Mouse (Mus musculus): ENCODE measurements around the gene Sox15. TPM values are rescaled to one million over a fixed set of nuclear protein-coding genes. Genes with fewer than 3 reads are reported as not detected.

Sox15 gene
- polyA plus RNA-seq, 1 experiment from 2014 or later: not detected

- no peak overlapping the region; the same call in 1 of the 2 replicates for H3K27ac ChIP-seq (ENCODE audit: poor library complexity, severe bottlenecking)
- H3K27me3 ChIP-seq (replicated peaks): no peaks in the 10 kb centered on the region
- H3K36me3 ChIP-seq: peaks cover 53% of the 10 kb centered on the region
- H3K4me2 ChIP-seq: no peak overlapping the region
- H3K9ac ChIP-seq: 0 out of 2 replicates have a peak overlapping the region, but pooled peaks have one; percentile 2
- peaks cover 21% of the 10 kb centered on the region for H3K4me1 ChIP-seq (replicated peaks)
- no peaks in the 10 kb centered on the region for H3K9me3 ChIP-seq (replicated peaks)
- 82% methylated on average over 6 of the region's 6 CpGs for WGBS
- H3K4me3 ChIP-seq: no peak overlapping the region
- ATAC-seq (ENCODE audit: insufficient number of reproducible peaks, low FRiP score): no peak
Measured at GRCm38 (mm10) chr11:69663795-69664194, 8.7 kb downstream of the Sox15 start.

DNA sequence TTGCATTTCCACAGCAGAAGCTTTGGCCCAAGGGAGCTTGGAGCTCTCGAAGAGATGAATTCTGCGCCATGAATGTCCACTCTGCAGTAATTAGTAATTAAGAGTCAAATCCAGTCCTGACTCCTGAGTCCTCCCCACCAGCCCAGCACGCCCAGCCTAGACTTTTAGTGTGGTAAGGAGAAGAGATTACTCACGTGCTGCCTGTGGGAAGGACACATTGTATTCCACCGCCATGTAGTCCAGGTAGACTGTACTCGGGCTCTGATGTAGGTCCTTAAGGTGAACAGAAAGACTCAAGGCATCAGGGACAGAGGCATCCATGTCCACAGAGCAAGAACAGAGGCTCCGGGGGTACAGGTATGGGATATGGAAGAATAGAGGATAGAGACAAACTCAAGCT lies 9.7 kb downstream of the Sox15 start:
- H3K4me2 ChIP-seq: no peak overlapping the region
- H3K9ac ChIP-seq: no peak overlapping the region
- peaks cover 58% of the 10 kb centered on the region for H3K36me3 ChIP-seq
- H3K27me3 ChIP-seq (replicated peaks): no peaks in the 10 kb centered on the region
- H3K27ac ChIP-seq (ENCODE audit: poor library complexity, severe bottlenecking): no peak overlapping the region
- H3K4me1 ChIP-seq (replicated peaks): peaks cover 32% of the 10 kb centered on the region
- no peak for ATAC-seq (ENCODE audit: insufficient number of reproducible peaks, low FRiP score)
- H3K9me3 ChIP-seq (replicated peaks): no peaks in the 10 kb centered on the region
- H3K4me3 ChIP-seq: no peak overlapping the region
- WGBS: 86% methylated on average over 7 of the region's 7 CpGs

- H3K4me2 ChIP-seq: no peak overlapping the region
- H3K9me3 ChIP-seq (replicated peaks): no peaks in the 10 kb centered on the region
- no peak overlapping the region for H3K4me3 ChIP-seq
- H3K27ac ChIP-seq (ENCODE audit: poor library complexity, severe bottlenecking): 0 out of 2 replicates have a peak overlapping the region, but pooled peaks have one; percentile 7
- no peak for ATAC-seq (ENCODE audit: insufficient number of reproducible peaks, low FRiP score)
- WGBS: 76% methylated on average over 9 of the region's 9 CpGs
- H3K27me3 ChIP-seq (replicated peaks): no peaks in the 10 kb centered on the region
- H3K36me3 ChIP-seq: peaks cover 65% of the 10 kb centered on the region
- peaks cover 37% of the 10 kb centered on the region for H3K4me1 ChIP-seq (replicated peaks)
- no peak overlapping the region for H3K9ac ChIP-seq
Measured at GRCm38 (mm10) chr11:69665457-69665960, 10.4 kb downstream of the Sox15 start.

- 31% methylated on average over 7 of the region's 7 CpGs for WGBS
- 0 out of 2 replicates have a peak within 1 kb of the TSS, but pooled peaks have one; percentile 7 for H3K27ac ChIP-seq (ENCODE audit: poor library complexity, severe bottlenecking)
- no peaks in the 10 kb centered on the region for H3K9me3 ChIP-seq (replicated peaks)
- H3K27me3 ChIP-seq (replicated peaks): no peaks in the 10 kb centered on the region
- no peak for ATAC-seq (ENCODE audit: insufficient number of reproducible peaks, low FRiP score)
- H3K36me3 ChIP-seq: peaks cover 70% of the 10 kb centered on the region
- H3K4me1 ChIP-seq (replicated peaks): peaks cover 37% of the 10 kb centered on the region
- H3K9ac ChIP-seq: no peak within 1 kb of the TSS
- H3K4me2 ChIP-seq: no peak within 1 kb of the TSS
- no peak within 1 kb of the TSS for H3K4me3 ChIP-seq
Measured at GRCm38 (mm10) chr11:69665961-69666664, 11.0 kb downstream of the Sox15 start, which contains the start of gene Cd68. Gene Cd68, minus strand, starts transcription at chr11:69666153.

DNA sequence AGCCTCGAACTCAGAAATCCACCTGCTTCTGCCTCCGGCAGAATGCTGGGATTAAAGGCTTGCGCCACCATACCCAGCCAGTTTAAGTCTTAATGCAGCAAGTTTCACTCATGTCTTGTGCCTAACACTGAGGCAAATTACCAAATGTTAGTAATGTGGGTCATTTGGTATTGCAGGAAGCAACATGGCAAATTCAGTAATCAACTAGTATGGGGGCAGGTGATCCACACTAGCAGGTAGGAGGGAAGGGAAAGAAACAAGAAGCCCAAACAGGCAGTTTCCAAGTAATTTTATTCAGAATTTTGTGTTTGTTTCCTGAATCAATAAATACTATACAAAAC lies 11.5 kb downstream of the Sox15 start:
- peaks cover 70% of the 10 kb centered on the region for H3K36me3 ChIP-seq
- H3K27me3 ChIP-seq (replicated peaks): no peaks in the 10 kb centered on the region
- peaks cover 32% of the 10 kb centered on the region for H3K4me1 ChIP-seq (replicated peaks)
- no peak for ATAC-seq (ENCODE audit: insufficient number of reproducible peaks, low FRiP score)
- H3K9me3 ChIP-seq (replicated peaks): no peaks in the 10 kb centered on the region
- H3K4me2 ChIP-seq: no peak overlapping the region
- 85% methylated on average over 3 of the region's 3 CpGs for WGBS
- H3K27ac ChIP-seq (ENCODE audit: poor library complexity, severe bottlenecking): no peak overlapping the region
- no peak overlapping the region for H3K4me3 ChIP-seq
- no peak overlapping the region for H3K9ac ChIP-seq

GRCm38 (mm10) chr11:69670786-69671725 lies 15.9 kb downstream of the Sox15 start:
- H3K4me1 ChIP-seq (replicated peaks): peaks cover 25% of the 10 kb centered on the region
- H3K9me3 ChIP-seq (replicated peaks): no peaks in the 10 kb centered on the region
- H3K4me2 ChIP-seq: peak overlapping the region; percentile 100
- peak overlapping the region; percentile 98 for H3K4me3 ChIP-seq
- H3K9ac ChIP-seq: peak overlapping the region; percentile 100
- WGBS: 1% methylated on average over 61 of the region's 61 CpGs
- no peaks in the 10 kb centered on the region for H3K27me3 ChIP-seq (replicated peaks)
- H3K27ac ChIP-seq (ENCODE audit: poor library complexity, severe bottlenecking): peak overlapping the region; percentile 98
- peaks cover 79% of the 10 kb centered on the region for H3K36me3 ChIP-seq
- ATAC-seq (ENCODE audit: insufficient number of reproducible peaks, low FRiP score): peak; percentile 85

DNA sequence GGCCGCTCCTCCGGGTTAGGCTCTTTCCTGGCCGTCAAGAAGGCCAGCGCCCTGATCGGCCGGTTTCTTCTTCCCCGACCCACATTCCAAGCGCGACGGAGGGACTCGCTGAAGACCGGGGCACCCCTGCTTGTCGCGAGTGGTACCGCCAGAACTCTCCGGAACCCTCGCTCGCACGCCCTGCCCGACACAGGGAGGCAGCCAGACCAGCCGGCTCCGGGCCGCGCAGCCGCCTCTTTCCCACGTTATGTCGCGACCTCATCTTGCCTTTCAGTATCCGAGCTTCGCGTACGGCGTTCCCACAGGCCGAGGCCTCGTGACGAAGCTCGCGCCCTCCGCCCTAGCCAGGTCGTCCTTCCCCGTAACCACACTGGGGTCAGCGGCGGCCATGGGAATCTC lies 16.6 kb downstream of the Sox15 start:
- Histone ChIP-seq H3K4me3 (peak overlapping the region; percentile 98), H3K4me1 (replicated peaks) (peaks cover 25% of the 10 kb centered on the region), H3K9me3 (replicated peaks) (no peaks in the 10 kb centered on the region), H3K9ac (peak overlapping the region; percentile 100), H3K36me3 (peaks cover 79% of the 10 kb centered on the region), H3K4me2 (peak overlapping the region; percentile 100), H3K27ac (ENCODE audit: poor library complexity, severe bottlenecking) (peak overlapping the region; percentile 98), H3K27me3 (replicated peaks) (no peaks in the 10 kb centered on the region)
- no peak for ATAC-seq (ENCODE audit: insufficient number of reproducible peaks, low FRiP score)
- 0% methylated on average over 42 of the region's 43 CpGs for WGBS

DNA sequence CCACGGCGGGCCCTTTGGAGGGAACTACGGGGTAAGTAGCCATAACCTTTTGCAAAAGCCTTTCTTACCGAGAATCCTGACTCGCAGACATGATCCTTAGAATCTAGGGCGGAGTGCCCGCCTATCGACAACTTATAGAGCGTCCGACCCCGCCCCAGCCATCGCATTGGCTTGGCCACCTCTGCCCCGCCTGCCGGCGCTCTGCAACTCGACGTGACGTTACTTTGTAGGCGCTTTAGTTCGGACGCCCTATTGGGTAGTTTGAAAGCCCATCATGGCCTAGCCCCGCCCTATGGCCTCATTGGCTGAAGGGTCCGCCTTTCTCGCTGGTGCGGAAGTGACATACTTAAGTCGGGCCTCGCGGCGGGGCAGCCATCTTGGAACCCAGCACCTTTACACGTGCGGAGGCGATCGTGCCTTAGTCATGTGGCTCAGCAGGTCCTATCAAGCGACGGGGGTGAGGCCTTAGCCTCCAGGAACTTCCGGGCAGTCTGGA lies 17.1 kb downstream of the Sox15 start, which contains the start of gene Eif4a1:
Gene Eif4a1, minus strand, starts transcription at position 213 of the 496 bp plus-strand sequence.
- peaks cover 25% of the 10 kb centered on the region for H3K4me1 ChIP-seq (replicated peaks)
- peak within 1 kb of the TSS; percentile 100 for H3K4me2 ChIP-seq
- ATAC-seq (ENCODE audit: insufficient number of reproducible peaks, low FRiP score): peak; percentile 97
- under 1% methylated on average over 36 of the region's 36 CpGs for WGBS
- no peaks in the 10 kb centered on the region for H3K27me3 ChIP-seq (replicated peaks)
- peaks cover 80% of the 10 kb centered on the region for H3K36me3 ChIP-seq
- peak within 1 kb of the TSS; percentile 98 for H3K27ac ChIP-seq (ENCODE audit: poor library complexity, severe bottlenecking)
- H3K9me3 ChIP-seq (replicated peaks): no peaks in the 10 kb centered on the region
- H3K9ac ChIP-seq: peak within 1 kb of the TSS; percentile 100
- peak within 1 kb of the TSS; percentile 98 for H3K4me3 ChIP-seq

DNA sequence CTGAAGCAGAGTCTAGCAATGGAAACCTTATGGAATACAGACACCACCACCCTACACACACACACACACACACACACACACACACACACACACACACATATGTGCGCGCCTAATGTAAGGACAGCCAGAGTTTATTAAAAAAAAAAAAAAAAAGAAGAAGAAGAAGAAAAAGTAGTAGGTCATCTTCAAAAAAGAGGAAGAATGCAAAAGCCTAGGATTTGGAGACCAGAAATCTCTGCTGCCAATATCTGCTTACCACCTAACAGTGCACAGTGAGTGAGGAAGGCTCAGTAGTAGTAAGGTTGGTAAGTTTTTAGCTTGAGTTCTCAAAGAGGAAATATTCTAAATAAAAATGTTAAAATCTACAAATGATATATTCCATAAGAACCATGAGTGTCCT lies 24.0 kb downstream of the Sox15 start:
- Histone ChIP-seq H3K9ac (no peak overlapping the region; the same call in 1 of the 2 replicates), H3K4me2 (no peak overlapping the region), H3K36me3 (peaks cover 61% of the 10 kb centered on the region), H3K27me3 (replicated peaks) (no peaks in the 10 kb centered on the region), H3K4me1 (replicated peaks) (peaks cover 26% of the 10 kb centered on the region), H3K4me3 (no peak overlapping the region), H3K27ac (ENCODE audit: poor library complexity, severe bottlenecking) (no peak overlapping the region), H3K9me3 (replicated peaks) (no peaks in the 10 kb centered on the region)
- 100% methylated on average over 2 of the region's 2 CpGs for WGBS
- ATAC-seq (ENCODE audit: insufficient number of reproducible peaks, low FRiP score): no peak

DNA sequence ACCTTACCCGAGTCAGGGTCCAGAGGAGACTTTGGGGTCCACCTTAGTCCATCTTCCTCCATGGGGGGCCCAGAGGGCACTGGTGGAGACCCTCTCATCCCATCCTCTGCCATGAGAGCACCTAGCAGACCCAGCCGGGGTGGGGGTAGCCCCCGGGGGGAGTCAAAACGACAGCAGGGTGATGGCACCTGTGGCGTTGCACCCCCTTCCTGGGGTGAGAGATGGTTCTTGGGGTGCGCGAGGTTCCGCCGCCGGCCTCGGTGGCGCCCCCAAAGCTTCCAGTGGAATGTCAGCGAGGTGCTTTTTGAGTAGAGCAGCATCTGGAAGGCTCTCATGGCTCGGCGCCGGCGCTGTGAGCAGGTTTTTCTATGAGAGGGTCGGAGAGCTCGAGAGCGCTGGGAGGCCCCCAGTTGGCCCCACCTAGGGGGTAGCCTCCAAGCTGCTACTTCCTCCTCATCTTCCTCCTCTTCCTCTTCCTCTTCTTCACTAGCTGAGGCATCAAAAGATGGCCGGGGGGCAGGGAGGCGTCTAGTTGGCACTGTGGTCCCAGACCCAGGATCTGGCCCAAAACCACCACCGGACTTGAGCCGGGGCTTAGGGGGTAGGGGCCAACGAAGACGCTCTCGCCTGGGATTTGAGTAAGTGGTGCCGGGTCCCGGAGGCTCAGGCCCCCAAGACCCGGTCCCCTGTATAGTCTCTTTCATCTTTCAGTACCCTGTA lies 25.2 kb downstream of the Sox15 start:
- H3K27me3 ChIP-seq (replicated peaks): no peaks in the 10 kb centered on the region
- H3K9me3 ChIP-seq (replicated peaks): no peaks in the 10 kb centered on the region
- peak overlapping the region; percentile 67 for H3K4me3 ChIP-seq
- peak overlapping the region; percentile 91 for H3K4me2 ChIP-seq
- H3K4me1 ChIP-seq (replicated peaks): peaks cover 32% of the 10 kb centered on the region
- no peak for ATAC-seq (ENCODE audit: insufficient number of reproducible peaks, low FRiP score)
- H3K36me3 ChIP-seq: peaks cover 49% of the 10 kb centered on the region
- peak overlapping the region; percentile 88 for H3K9ac ChIP-seq
- 87% methylated on average over 30 of the region's 30 CpGs for WGBS
- no peak overlapping the region for H3K27ac ChIP-seq (ENCODE audit: poor library complexity, severe bottlenecking)

All from heart, embryonic 12.5 days (tissue).